Mouse (Mus musculus) erythroblast, embryonic 14.5 days (primary cell): Measurements from ENCODE around the gene 4932415D10Rik.

Experiments
- GATA1 ChIP-seq: IDR thresholded peaks from 2 replicates; pipeline ENCODE4 v1.6.1; 2012; ENCODE audit warnings: low read length, inconsistent platforms, mixed read lengths
- TAL1 ChIP-seq: IDR thresholded peaks from 3 replicates; pipeline ENCODE4 v1.6.1; 2012; ENCODE audit warnings: low read length, inconsistent platforms, mixed read lengths

DNA sequence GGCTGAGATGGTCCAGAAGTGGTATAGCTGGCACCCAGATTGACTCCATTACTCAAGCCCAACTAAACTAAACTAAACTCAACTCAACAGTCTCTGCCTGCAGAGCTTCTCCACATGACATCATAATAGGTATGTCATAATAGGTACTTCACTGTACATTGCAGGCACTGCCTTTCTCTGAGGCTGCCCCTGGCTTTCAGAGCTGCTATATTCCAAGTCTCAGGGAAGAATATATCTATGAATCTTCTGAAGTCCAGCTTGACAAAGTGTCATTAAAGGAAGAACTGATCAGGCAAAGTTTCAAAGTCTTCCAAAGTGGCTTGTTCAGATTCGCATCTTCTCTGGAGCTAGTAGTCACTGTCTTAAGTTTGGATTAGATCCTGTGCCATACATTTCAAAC, at the start of gene 4932415D10Rik:
- TF ChIP-seq GATA1, result no peak
- TF ChIP-seq TAL1, result no peak
